Mouse (Mus musculus) intestine, embryonic 14.5 days (tissue): ENCODE results near the gene Apoa2. TPM values are rescaled to one million over a fixed set of nuclear protein-coding genes. Genes with fewer than 3 reads are reported as not detected.

ENCODE experiments used
- ATAC-seq: fragments of 200-750 bp; cut with Nextera tagmentation; replicated peaks from 2 replicates; pipeline ENCODE4 v1.8.0; 2017; ENCODE audit warnings: low read depth, moderate number of reproducible peaks, moderate TSS enrichment, moderate library complexity; ENCODE audit not compliant: low FRiP score, low TSS enrichment
- DNase-seq: peaks from one replicate; pipeline ENCODE4 v3.0.0-alpha.2; 2018; ENCODE audit warnings: low spot score
- H3K27ac ChIP-seq: fragments of 300-500 bp; sonication (generic); 2 replicates; pipeline ENCODE4 v1.5.1; 2014; ENCODE audit warnings: low read depth, mild to moderate bottlenecking, control low read depth
- H3K27me3 ChIP-seq: fragments of 300-500 bp; sonication (generic); replicated peaks from 2 replicates; pipeline ENCODE4 v1.6.1; 2014; ENCODE audit warnings: low read length, control low read depth; ENCODE audit not compliant: control insufficient read depth, insufficient read depth
- H3K36me3 ChIP-seq: fragments of 300-500 bp; sonication (generic); 2 replicates; pipeline ENCODE4 v1.6.1; 2014; ENCODE audit warnings: low read length, control low read depth; ENCODE audit not compliant: control insufficient read depth, insufficient read depth
- H3K4me1 ChIP-seq: fragments of 300-500 bp; sonication (generic); replicated peaks from 2 replicates; pipeline ENCODE4 v1.6.1; 2014; ENCODE audit warnings: low read length, control low read depth, mixed read lengths; ENCODE audit not compliant: control insufficient read depth, insufficient read depth
- H3K4me2 ChIP-seq: fragments of 300-500 bp; sonication (generic); 2 replicates; pipeline ENCODE4 v1.6.1; 2014; ENCODE audit warnings: low read length
- H3K4me3 ChIP-seq: fragments of 300-500 bp; sonication (generic); 2 replicates; pipeline ENCODE4 v1.5.1; 2014; ENCODE audit warnings: low read depth, low read length, control low read depth, mixed read lengths
- H3K9ac ChIP-seq: fragments of 300-500 bp; sonication (generic); 2 replicates; pipeline ENCODE4 v1.6.1; 2014; ENCODE audit warnings: mild to moderate bottlenecking, low read length
- H3K9me3 ChIP-seq: fragments of 300-500 bp; sonication (generic); 2 replicates; pipeline ENCODE4 v1.6.1; 2016; ENCODE audit warnings: low read length, control low read depth; ENCODE audit not compliant: control insufficient read depth
- WGBS: fragments of 180-500 bp; shearing (Covaris S2); extraction: QIAGEN DNeasy Blood & Tissue Kit; methylation state at CpG from one replicate; pipeline ENCODE4 v1.1.7; 2014; 5-methylcytosine and 5-hydroxymethylcytosine counted together
- polyA plus RNA-seq: library from polyadenylated mRNA; unstranded; fragments of >200 nt; fragmentation: Nextera tagmentation; extraction: Ambion mirVana; gene quantifications from 2 replicates; pipeline ENCODE4 v1.2.1, GENCODE M21; 2014

Gene Apoa2
- polyA plus RNA-seq, 1 experiment from 2014 or later, result 2.5 TPM

DNA sequence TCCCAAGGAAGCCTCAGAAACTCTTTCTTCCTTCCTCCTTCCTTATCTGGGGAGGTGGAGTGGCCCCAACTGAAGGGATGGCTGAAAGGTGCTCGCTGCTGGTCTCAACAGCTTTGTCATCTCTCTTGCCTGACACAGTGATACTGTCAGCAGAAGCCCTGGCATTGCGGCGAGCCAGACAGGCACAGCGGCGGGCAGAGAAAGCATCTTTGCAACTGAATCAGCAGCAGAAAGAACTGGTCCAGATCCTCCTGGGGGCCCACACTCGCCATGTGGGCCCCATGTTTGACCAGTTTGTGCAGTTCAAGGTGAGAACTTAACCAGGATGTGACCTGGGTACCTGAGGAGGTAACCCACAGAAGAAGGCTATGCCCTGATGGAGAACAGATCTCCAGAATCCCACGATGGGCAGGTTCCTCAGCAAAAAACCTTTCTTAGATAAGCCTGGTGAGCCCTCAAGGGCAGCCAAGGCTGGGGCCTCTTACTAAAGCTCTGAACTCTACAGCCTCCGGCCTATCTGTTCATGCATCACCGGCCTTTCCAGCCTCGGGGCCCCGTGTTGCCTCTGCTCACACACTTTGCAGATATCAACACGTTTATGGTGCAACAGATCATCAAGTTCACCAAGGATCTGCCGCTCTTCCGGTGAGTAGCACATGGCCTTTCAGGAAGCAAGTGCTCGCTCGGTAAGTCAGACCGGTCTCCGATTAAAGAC is 8.5 kb upstream of the Apoa2 start:
- DNase-seq, result no peak
- H3K4me1 ChIP-seq, result peaks cover 5% of the 10 kb centered on the region
- no peak overlapping the region for H3K4me3 ChIP-seq
- ATAC-seq, result no peak
- 88% methylated on average over 18 of the region's 18 CpGs for WGBS
- no peak overlapping the region for H3K9ac ChIP-seq
- no peaks in the 10 kb centered on the region for H3K27me3 ChIP-seq
- no peak overlapping the region for H3K4me2 ChIP-seq
- H3K36me3 ChIP-seq, result peaks cover 17% of the 10 kb centered on the region
- no peak overlapping the region for H3K27ac ChIP-seq
- no peaks in the 10 kb centered on the region for H3K9me3 ChIP-seq

DNA sequence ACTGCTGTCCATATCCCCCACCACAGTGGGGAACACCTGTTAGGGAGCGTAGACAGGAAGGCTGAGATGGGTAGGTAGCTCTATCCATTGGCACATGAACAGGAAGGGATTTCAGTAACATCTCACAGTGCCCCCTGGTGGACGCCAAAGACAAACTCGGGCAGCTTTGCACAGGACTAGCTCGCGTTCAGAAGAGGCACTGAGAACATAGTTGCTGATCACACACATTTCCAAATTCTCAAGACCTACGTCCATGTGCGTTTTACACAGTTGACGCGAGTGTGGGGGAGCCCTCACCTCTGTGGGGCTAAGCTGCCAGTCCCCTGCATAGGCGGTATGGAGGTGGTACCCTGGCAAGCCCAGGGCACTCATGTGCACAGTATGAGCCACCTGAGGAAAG is 4.0 kb upstream of the Apoa2 start:
- Histone ChIP-seq H3K36me3 (peaks cover 17% of the 10 kb centered on the region), H3K9me3 (no peaks in the 10 kb centered on the region), H3K27me3 (no peaks in the 10 kb centered on the region), H3K4me2 (peak overlapping the region; percentile 93), H3K4me1 (peaks cover 10% of the 10 kb centered on the region), H3K9ac (no peak overlapping the region), H3K27ac (no peak overlapping the region), H3K4me3 (peak overlapping the region; percentile 70)
- ATAC-seq (0 out of 2 replicates have a peak, but pooled peaks have one; percentile 11), DNase-seq (peak; percentile 93)
- WGBS, result 9% methylated on average over 10 of the region's 10 CpGs

DNA sequence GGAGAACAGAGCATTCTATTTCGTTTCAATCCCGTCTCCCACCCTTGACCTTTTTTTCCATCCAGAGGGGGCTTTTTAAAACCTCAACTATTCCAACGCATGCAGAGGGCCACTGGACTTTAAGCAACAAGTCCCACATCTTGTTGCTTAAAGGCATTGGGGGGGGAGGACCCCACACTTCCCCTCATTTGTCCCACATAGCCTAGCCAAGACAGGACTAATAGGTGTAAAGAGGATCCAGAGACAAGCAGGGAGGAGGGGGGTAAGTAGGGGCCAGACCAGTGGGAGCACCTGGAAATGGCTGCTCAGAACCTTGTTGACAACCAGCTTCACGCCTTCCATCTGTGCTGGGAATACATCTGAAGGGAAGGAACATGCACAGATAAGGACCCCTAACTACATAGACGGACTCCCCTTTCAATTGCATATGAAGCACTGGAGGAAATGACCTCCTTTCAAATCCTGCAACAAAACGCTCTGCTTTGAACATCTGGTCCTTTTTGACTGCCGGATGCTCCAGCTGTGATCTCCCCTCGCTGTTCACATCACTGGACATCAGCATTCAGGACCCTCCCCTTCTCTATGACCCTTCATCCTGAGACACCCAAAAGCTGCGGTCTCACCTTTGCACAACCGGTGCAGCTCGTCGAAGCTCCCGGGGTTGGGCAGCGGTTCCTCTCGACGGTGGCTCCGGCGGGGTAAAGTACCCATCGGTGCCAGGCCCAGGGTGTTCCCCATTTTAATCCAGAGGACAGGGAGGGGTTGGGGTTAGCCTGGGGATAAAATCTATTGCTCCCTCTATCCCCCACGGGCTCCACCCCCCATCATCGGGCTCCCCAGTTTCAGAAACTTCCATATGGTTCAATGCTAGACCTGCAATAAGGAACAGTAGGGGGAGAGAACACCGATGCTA is 3.3 kb upstream of the Apoa2 start:
- Histone ChIP-seq H3K9me3 (no peaks in the 10 kb centered on the region), H3K9ac (peak overlapping the region; percentile 45), H3K4me3 (peak overlapping the region; percentile 70), H3K4me1 (peaks cover 10% of the 10 kb centered on the region), H3K4me2 (peak overlapping the region; percentile 93), H3K36me3 (peaks cover 17% of the 10 kb centered on the region), H3K27me3 (no peaks in the 10 kb centered on the region), H3K27ac (no peak overlapping the region)
- 7% methylated on average over 22 of the region's 22 CpGs for WGBS
- DNase-seq (peak; percentile 57), ATAC-seq (peak; percentile 6; the same call in 1 of the 2 replicates)

DNA sequence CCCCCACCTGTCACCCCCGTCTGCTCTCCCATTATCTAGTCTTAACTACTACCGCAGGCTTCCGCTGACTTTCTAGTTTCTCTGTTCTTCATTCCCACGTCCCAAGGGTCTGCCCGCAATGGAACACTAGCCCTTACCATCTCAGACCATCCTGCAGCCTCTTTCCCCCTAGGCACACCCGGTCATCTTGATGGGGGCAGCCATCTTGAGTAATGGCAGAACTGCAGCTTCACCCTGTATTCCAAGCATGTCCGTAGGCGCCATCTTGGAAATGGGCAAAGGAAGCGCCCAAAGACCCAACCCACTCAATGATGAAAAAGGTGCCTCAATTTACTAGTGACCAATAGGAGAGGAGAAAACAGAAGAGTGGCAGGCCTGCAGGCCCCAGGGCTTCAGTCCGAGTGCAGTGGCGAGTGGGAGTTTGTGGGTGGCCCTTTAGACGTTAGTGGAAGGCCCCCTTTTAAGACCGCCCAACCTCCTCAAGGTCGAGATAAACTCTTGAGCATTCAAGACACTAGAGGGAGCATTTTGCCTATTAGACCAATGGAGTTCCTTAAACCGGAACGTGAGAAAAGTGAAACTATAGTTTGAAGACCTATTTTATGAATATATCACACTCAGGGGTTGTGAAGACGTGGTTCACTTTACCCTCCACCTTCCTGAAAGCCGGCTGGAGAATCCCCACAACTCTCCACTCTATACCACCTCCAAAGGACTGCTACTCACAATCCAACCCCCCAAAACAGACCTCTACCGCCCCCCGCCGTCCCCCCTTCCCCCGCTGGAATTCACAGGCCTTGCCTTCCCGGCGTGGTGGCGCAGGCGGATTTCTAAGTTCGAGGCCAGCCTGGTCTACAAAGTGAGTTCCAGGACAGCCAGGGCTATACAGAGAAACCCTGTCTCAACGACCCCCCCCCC is 2.4 kb upstream of the Apoa2 start, which contains the start of gene Tomm40l:
Tomm40l (minus strand) TSS at position 277 of the 918 bp plus-strand sequence.
- 1% methylated on average over 28 of the region's 28 CpGs for WGBS
- H3K36me3 ChIP-seq, result peaks cover 17% of the 10 kb centered on the region
- ATAC-seq (peak; percentile 97), DNase-seq (peak; percentile 88)
- H3K4me1 ChIP-seq, result peaks cover 10% of the 10 kb centered on the region
- peak within 1 kb of the TSS; percentile 67 for H3K27ac ChIP-seq
- peak within 1 kb of the TSS; percentile 45 for H3K9ac ChIP-seq
- no peaks in the 10 kb centered on the region for H3K9me3 ChIP-seq
- peak within 1 kb of the TSS; percentile 93 for H3K4me2 ChIP-seq
- H3K4me3 ChIP-seq, result peak within 1 kb of the TSS; percentile 70
- H3K27me3 ChIP-seq, result no peaks in the 10 kb centered on the region

DNA sequence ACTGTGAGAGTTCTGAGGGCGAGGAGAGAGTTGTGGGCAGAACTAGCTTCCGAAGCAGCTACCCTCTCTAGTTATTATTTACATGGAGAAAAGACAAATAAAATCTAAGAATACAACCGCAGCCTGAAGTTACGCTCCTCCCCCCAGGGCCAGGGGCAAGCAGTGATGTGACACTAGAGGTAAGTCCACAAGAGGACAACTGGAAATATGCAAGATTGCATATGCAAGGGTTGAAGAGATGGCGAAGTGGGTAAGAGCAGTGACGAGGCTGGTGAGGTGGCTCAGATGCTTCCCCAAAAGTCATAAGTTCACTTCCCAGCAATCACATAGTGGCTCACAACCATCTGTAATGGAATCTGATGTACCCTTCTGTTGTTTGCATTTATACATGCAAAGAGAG is 1.7 kb upstream of the Apoa2 start:
- WGBS, result 79% methylated on average over 6 of the region's 6 CpGs
- 0 out of 2 replicates have a peak overlapping the region, but pooled peaks have one; percentile 70 for H3K4me3 ChIP-seq
- H3K4me1 ChIP-seq, result peaks cover 10% of the 10 kb centered on the region
- H3K27me3 ChIP-seq, result no peaks in the 10 kb centered on the region
- no peak overlapping the region for H3K9ac ChIP-seq
- no peaks in the 10 kb centered on the region for H3K9me3 ChIP-seq
- peak overlapping the region; percentile 67 for H3K27ac ChIP-seq
- no peak for ATAC-seq
- DNase-seq, result peak; percentile 56
- H3K4me2 ChIP-seq, result peak overlapping the region; percentile 93
- peaks cover 17% of the 10 kb centered on the region for H3K36me3 ChIP-seq

DNA sequence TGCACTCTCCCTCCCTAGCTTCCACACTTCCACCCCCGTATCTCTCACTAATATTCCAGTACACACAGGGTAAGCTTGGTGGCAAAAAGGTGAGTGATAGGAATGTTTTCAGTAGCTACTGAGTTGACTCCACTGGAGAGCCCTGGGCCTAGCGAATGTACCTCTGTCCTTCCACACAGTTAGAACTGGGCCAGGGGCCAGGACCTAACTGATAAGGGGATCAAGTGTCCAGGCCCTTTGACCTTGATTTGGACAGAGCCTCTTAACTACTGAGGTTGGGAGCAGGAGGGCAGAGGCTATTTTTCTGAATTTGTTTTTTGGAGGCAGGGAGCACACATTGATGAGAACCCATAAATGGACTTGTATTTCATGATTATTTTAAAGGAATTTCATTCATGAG is 1.1 kb upstream of the Apoa2 start:
- DNase-seq (no peak), ATAC-seq (no peak)
- Histone ChIP-seq H3K36me3 (peaks cover 16% of the 10 kb centered on the region), H3K9me3 (no peaks in the 10 kb centered on the region), H3K27me3 (no peaks in the 10 kb centered on the region), H3K4me3 (no peak overlapping the region), H3K9ac (no peak overlapping the region), H3K27ac (no peak overlapping the region), H3K4me2 (no peak overlapping the region), H3K4me1 (peaks cover 10% of the 10 kb centered on the region)
- WGBS, result 70% methylated on average over 2 of the region's 2 CpGs

DNA sequence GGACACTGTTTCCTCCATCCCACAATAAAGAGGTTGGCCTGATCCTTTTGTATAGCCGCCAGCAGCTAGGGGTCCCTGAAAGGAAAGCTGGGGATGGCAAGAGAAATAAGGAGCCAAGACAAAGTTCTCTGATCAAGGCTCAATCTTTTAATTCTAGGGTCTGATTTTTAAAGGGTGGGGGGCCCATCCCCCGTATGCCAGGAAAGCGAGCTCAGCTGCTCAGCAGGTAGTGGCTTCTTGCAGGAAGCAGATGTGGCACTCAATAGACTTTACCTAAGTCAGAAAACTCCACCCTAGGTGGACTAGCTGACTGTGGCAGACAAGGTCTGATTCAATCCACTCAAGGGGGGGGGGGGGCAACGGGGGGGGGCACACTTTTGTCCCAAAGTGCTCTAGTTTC is 1.9 kb downstream of the Apoa2 start:
- Histone ChIP-seq H3K36me3 (no peaks in the 10 kb centered on the region), H3K9ac (no peak overlapping the region), H3K4me2 (no peak overlapping the region), H3K27me3 (no peaks in the 10 kb centered on the region), H3K27ac (no peak overlapping the region), H3K9me3 (no peaks in the 10 kb centered on the region), H3K4me1 (peaks cover under 1% of the 10 kb centered on the region; the same call in 1 of the 2 replicates), H3K4me3 (no peak overlapping the region)
- ATAC-seq (no peak), DNase-seq (no peak)
- WGBS, result 70% methylated on average over 4 of the region's 4 CpGs

DNA sequence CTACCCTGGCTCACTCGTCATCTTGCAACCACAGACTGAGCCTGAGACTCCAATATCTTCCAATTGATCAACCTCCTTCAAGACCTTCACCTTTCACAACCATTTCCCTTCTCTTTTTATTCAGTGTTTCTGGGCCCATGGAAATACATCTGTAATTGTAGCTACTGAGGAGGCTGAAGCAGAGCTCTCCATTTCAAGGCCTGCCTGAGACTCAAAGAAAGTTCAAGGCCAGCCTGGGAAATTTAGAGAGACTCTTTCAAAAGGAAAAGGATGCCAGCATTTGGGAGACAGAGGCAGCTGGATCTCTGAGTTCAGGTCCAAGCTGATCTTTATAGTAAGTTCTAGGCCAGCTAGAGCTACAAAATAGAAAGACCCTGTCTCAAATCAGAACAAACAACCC is 3.0 kb downstream of the Apoa2 start:
- Histone ChIP-seq H3K27me3 (no peaks in the 10 kb centered on the region), H3K9me3 (no peaks in the 10 kb centered on the region), H3K9ac (no peak overlapping the region), H3K27ac (no peak overlapping the region), H3K4me2 (no peak overlapping the region), H3K36me3 (no peaks in the 10 kb centered on the region), H3K4me3 (no peak overlapping the region), H3K4me1 (no peaks in the 10 kb centered on the region)
- 90% methylated on average over 1 of the region's 1 CpGs for WGBS
- DNase-seq (no peak), ATAC-seq (no peak)
